Mouse (Mus musculus) thymus, postnatal 36 days (tissue): Measurements from ENCODE around the gene Tram2.

ENCODE experiments used
- DNase-seq, 2 experiments: peaks; one replicate each; pipeline ENCODE4 v3.0.0; 2022; ENCODE audit warnings: mixed read lengths in 2 of 2

Gene Tram2

DNA sequence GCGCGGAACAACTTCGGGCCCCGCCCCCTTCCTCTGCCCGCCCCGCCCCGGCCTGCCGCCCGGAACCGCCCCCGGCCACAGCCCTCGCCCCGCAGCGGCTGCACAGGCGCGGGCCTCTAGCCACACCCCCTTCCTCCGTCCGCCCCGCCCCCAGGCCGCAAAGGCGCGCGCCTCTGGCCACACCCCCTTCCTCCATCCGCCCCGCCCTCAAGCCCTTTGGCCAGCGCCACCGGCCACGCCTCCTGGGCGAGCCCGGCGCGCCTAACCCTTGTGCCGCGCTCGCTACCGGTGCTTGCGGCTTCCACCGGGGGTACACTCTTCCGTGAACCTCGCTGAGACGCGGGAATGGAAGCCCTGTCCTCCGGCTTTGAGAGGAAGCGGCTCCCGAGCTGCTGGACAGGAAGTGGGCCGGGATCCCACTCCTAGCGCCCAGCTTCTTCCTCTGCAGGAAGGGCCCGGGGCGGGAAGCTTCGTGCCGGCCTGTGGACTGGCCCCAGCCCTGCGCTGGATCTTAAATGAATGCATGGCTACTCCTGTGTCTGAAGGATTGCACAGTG, at the start of gene Tram2:
Gene Tram2, minus strand, starts transcription at position 13 of the 557 bp plus-strand sequence.
- peak; percentile 95 to 98 for DNase-seq

GRCm38 (mm10) chr1:21124713-21125336, 45.8 kb upstream of the Tram2 start:
- DNase-seq: no peak

- no peak for DNase-seq
Measured at GRCm38 (mm10) chr1:21103784-21104183, 24.8 kb upstream of the Tram2 start.

DNA sequence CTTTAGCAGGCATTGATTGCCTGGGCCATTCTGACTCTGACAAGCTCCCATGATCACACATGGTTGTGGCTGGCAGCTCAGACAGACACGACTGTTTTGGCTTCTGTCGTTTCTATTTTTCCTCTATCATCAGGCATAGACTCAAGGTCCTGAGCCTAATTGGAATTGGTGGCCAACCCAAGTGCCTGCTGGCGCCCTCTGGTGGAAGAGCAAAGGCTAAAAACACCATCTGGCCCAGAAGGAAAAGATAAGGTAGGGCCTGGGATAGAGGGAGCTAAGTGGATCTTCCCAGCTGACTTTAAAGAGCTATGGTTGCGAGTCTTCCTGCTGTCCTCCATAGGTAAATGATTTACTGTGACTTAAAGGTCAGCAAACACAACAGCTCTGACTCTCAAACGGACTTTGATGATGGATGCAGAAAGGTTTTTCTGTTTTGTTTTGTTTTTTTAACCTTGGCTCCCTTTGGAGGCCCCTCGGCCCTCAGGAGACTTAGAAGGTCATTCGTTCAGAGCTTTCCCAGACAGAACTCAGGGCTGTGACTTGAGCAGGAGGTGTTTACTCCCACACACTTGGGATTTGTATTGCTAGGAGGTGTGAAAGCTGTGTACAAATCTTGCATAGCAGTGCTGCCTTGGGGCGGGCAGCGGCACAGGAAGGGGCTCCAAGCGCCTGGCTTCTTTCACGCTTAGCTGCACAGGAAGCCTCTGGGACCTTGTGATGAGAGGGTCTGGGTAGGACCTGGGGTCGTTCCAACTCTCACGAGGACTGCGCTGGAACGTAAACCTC, 22.4 kb upstream of the Tram2 start:
- DNase-seq: peak; percentile 55 to 60

DNA sequence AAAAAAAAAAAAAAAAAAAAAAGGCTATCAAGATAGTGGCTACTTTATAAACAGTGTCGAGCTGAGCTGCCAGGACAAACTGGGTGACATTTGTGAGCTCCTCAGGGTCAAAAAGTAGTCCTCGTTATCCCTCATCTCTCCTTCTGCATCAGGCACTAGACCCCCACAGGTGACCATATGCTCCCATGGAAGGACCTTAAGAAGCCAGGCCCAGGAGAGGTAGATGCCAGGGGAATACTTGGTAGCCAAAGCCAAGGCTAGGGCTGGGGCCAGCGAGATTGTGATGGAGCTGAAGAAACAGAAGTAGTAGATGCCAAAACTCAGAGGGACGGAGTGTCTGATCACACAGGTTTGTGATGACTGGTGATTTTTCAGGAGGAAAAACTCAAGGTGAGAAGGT, 21.7 kb upstream of the Tram2 start:
- DNase-seq: no peak

GRCm38 (mm10) chr1:21097001-21097989, 18.3 kb upstream of the Tram2 start:
- no peak for DNase-seq

DNA sequence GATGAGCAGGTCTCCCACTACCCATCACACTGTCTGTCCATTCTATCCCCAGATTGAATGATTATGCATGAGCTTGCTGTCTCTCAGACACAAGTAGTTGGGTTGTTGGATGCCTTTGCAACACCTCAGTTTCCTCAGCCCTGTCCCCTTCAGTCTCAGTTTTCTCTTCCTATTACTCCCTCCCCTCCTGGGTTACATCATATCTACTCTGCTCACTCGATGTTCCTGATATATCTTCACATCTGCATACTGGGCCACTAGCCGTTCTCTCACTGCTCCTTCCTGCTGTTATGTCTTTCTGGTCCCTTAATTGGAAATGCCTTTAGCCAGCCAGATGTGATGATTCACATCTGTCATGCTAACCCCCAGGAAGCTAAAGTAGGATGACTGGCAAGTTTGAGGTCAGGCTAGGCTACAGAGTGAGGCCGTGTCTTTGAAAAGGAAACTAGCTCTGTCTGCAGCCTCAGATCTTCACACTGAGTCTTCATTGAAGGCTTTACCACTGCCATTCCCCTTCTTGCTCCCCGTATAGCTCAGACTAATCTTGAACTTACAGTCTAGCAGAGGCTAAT, 15.7 kb upstream of the Tram2 start:
- no peak for DNase-seq

- no peak for DNase-seq
Measured at GRCm38 (mm10) chr1:21089661-21090117, 10.7 kb upstream of the Tram2 start.

GRCm38 (mm10) chr1:21086291-21086690, 7.3 kb upstream of the Tram2 start:
- DNase-seq: no peak

DNA sequence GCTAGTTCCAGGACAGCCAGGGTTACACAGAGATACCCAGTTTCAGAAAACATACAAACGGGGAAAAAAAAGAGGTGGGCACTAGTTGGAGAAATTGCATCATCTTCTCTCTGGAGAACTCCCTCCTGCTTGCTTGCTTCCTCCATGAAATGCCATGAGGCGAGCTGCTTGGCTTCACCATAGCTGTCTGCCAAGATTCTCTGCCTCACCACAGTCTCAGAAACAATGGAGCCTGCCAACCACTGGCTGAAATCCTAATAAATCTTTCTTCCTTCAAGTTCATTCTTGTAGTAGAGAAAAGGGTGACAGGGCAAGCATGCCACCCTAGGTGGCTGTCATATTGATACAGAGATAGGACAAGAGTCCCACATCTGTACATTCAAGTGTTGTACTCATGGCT, 5.6 kb upstream of the Tram2 start:
- DNase-seq: no peak

DNA sequence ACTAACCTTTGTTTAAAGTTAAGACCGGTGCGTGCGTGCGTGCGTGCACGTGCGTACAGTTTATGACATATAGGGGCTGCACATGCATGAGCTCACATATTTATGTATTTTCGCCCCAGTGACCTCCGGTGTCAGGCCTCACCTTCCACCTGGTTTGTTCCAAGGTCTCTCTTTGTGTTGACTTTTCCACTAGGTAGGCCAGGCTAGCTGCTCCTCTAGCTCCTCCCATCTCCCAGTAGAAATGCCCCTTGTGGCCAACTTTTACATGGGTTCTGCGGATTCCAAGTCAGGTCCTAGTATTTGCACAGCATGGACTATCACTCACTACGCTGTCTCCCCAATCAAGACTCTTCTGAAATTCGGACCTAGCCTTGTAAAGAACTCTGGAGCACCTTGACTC, 1.3 kb upstream of the Tram2 start:
- DNase-seq: peak in 1 of 2 experiments; percentile 16

DNA sequence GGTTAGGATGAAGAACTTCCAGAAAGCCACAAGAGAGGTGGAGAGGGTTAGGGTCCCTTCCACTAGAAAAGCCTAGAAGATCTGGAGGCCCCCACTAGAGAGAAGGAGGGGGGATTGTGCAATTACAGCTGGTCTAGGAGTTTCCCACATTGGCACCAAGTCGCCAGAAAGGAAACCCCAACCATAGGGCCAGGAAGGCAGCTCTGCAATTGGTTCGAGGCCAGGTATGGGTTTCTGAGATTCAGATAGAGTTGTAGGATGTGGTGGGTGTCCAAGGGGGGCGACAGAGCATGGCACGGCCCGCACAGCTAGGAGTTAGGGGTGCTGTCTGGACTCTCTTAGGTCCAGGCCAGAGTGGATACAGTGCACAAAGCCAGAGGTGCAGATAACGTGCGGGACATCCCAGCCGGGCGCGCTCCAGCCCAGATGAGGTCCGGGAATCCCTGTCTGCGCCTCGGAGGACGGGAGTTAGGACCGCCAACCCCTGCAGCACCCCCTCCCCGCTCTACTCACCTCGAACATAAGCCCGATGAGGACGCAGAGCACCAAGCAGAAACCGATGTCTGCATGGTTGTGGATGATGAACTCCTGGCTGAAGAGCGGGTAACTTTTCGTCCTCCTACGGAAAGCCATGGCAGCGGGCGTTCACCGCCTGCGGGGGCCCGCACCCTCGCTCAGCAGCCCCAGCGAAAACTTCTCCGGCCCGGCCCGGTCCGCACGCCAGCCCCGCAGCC, 381 bp downstream of the Tram2 start:
- DNase-seq: no peak

GRCm38 (mm10) chr1:21077619-21078018, 1.4 kb downstream of the Tram2 start:
- no peak for DNase-seq

DNA sequence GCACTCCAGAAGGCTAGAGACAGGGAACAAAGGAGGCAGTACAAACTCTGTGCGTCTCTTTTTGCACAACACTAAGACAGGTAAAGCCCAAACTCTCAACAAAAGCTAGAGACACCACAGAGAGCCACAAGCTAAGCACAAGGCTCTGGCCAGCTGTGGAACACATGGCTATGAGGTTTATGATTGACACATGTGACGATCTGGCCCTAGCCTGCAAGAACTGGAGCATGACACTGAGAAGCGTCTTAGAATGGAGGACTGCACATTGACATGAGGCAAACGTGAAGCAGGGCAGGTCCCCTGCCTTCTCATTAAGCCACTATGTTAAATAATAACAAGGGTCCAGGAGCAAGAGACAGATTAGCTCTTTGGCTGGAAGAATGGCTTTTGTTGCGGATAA, 1.8 kb downstream of the Tram2 start:
- no peak for DNase-seq

GRCm38 (mm10) chr1:21075986-21076495, 3.0 kb downstream of the Tram2 start:
- DNase-seq: no peak

GRCm38 (mm10) chr1:21074231-21074630, 4.8 kb downstream of the Tram2 start:
- DNase-seq: no peak

- DNase-seq: no peak
Measured at GRCm38 (mm10) chr1:21072875-21073444, 6.1 kb downstream of the Tram2 start.

- no peak for DNase-seq
Measured at GRCm38 (mm10) chr1:21070658-21071057, 8.4 kb downstream of the Tram2 start.

DNA sequence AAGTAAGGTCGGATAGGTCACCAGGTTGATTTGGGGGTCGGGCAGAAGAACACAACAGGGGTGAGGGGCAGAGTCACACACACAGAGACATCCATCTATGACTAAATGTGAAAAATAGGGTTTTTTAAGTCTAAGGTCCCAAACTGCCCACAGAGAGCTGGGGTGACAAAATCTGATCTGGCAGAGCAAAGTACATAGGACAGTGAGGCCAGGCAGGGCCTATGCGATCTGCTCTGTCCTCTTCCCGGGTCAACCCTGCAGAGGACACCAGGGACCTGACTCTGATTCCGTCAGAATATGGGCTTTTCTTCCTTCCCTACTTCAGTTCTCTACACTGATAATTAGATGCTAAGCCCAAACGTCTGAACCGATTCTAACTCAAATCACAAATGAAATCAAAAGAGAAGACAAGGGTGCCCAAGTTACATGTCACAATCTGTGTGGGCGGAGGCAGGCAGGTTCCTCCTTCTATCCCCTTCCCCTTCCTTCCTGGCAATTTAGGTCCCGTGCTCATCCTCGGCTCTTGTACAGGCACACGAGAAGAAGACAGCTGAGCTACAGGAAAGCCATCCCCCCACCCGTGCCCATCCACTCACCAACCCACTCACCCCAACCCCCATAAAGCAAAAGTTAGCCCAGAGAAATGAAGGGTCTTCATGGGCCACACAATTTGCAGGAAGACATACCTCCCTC, 9.1 kb downstream of the Tram2 start:
- no peak for DNase-seq

- DNase-seq: no peak
Measured at GRCm38 (mm10) chr1:21068491-21068890, 10.5 kb downstream of the Tram2 start.
